In the genomic region with DNA sequence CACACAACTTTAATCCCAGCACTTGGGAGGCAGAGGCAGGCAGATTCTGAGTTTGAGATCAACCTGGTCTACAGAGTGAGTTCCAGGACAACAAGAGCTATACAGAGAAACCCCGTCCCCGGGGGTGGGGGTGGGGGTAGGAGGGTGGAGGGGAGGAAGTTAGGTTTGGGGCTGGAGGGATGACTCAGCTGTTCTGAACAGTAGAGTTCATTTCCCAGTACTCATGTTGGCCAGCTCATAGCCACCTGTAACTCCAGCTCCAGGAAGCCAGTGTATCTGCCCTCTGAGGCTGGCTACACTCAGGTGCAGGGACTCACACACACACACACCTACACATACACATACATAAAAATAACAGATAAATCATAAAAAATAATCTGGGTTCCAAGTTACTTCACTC, we compare ENCODE assay signal across 18 mouse cellular contexts.
DNase-seq lines count a peak whose midpoint lies in the region; ATAC-seq and TF ChIP-seq lines count a peak whose summit lies in the region.
"Had no signal": no experiment of that assay in that cellular context is flagged by ENCODE, and none has a peak within 500 bp of the region (broad histone marks: within the 10 kb centered on the region; RNA-seq: fewer than 3 reads in every experiment).

No protein-coding gene starts in this region.

- WGBS in thymus, adult 2 months: 5% methylated on average over 2 of the region's 2 CpGs

- no peak overlapping the region for H3K27ac ChIP-seq in thymus, adult 2 months (ENCODE audit: control insufficient read depth, insufficient read depth, low read length)
- H3K27ac ChIP-seq: embryonic facial prominence, embryonic 13.5 days; forebrain, embryonic 10.5 days; hindbrain, embryonic 12.5 days; liver, embryonic 15.5 days; macrophage; midbrain, embryonic 15.5 days had no signal

- no peak for ATAC-seq in erythroid progenitor cell, adult 5-6 weeks (replicated peaks; ENCODE audit: low FRiP score, poor library complexity, severe bottlenecking)
- ATAC-seq: midbrain, embryonic 15.5 days had no signal

- no peak for TF ChIP-seq CTCF in E14TG2a.4 (conservative IDR thresholded peaks at IDR 0.05; ENCODE audit: low read length)
- TF ChIP-seq CTCF in thymus, adult 2 months (IDR thresholded peaks at IDR 0.05; ENCODE audit: borderline replicate concordance, control insufficient read depth, extremely low read depth, insufficient read depth, low read length, poor library complexity): no peak

- peak; percentile 47 for DNase-seq in A20 (ENCODE audit: low read depth, low spot score)
- peak; percentile 38 for DNase-seq in c-Kit-positive CD71-positive TER-119-negative erythroid progenitor cells, embryonic 14.5 days (ENCODE audit: low read depth)
- peak; percentile 14 for DNase-seq in thymus, adult 2 months
- no peak for DNase-seq in MN1 (ENCODE audit: low spot score)
- DNase-seq in left cerebral cortex, adult 8-10 months (ENCODE audit: low spot score in 2 of 2): no peak
- DNase-seq: cerebellum, adult 11-12 months; kidney, adult 18-20 months; kidney, postnatal 25 days; left cerebral cortex, postnatal 4 days; spleen, adult 18-20 months had no signal

- peaks cover 86% of the 10 kb centered on the region for H3K4me1 ChIP-seq in E14TG2a.4 (replicated peaks; ENCODE audit: low read depth, low read length)
- no peaks in the 10 kb centered on the region for H3K4me1 ChIP-seq in thymus, adult 2 months (replicated peaks; ENCODE audit: control insufficient read depth, insufficient read depth, low read length)

- TF ChIP-seq POLR2A in thymus, adult 2 months (IDR thresholded peaks at IDR 0.05; ENCODE audit: control insufficient read depth, extremely low read depth, insufficient read depth, low read length, poor library complexity): no peak

- H3K4me3 ChIP-seq in E14TG2a.4 (replicated peaks; ENCODE audit: low read length): peak overlapping the region; percentile 26; the same call in 1 of the 2 replicates
- no peak overlapping the region for H3K4me3 ChIP-seq in thymus, adult 2 months (ENCODE audit: control insufficient read depth, insufficient read depth, low read length)
- H3K4me3 ChIP-seq: embryonic facial prominence, embryonic 13.5 days; forebrain, embryonic 10.5 days; hindbrain, embryonic 12.5 days; liver, embryonic 15.5 days; midbrain, embryonic 15.5 days had no signal

- H3K36me3 ChIP-seq in E14TG2a.4 (ENCODE audit: insufficient read depth, low read length): no peaks in the 10 kb centered on the region
- H3K36me3 ChIP-seq in thymus, adult 2 months (ENCODE audit: control insufficient read depth, insufficient read depth, low read length): no peaks in the 10 kb centered on the region
- H3K36me3 ChIP-seq: embryonic facial prominence, embryonic 13.5 days; forebrain, embryonic 10.5 days; hindbrain, embryonic 12.5 days; liver, embryonic 15.5 days; midbrain, embryonic 15.5 days had no signal

- no peaks in the 10 kb centered on the region for H3K9me3 ChIP-seq in E14TG2a.4 (ENCODE audit: low read length)
- H3K9me3 ChIP-seq: embryonic facial prominence, embryonic 13.5 days; forebrain, embryonic 10.5 days; hindbrain, embryonic 12.5 days; liver, embryonic 15.5 days; midbrain, embryonic 15.5 days had no signal

- no peaks in the 10 kb centered on the region for H3K27me3 ChIP-seq in E14TG2a.4 (ENCODE audit: insufficient read depth, low read length)
- H3K27me3 ChIP-seq in thymus, adult 2 months (ENCODE audit: control insufficient read depth, insufficient read depth, low read length): no peaks in the 10 kb centered on the region
- H3K27me3 ChIP-seq: embryonic facial prominence, embryonic 13.5 days; hindbrain, embryonic 12.5 days; liver, embryonic 15.5 days; midbrain, embryonic 15.5 days had no signal

Comparison
In these comparisons a context has a peak if more than half of its experiments do, and no peak if none do; other contexts are left out.
1. DNase-seq: peak in A20 (single experiment), c-Kit-positive CD71-positive TER-119-negative erythroid progenitor cells, embryonic 14.5 days (single experiment) and thymus, adult 2 months (single experiment); none in MN1 (single experiment) and left cerebral cortex, adult 8-10 months (0 of 2).